Mouse (Mus musculus): Measurements from ENCODE around the gene Atp4a.

GRCm38 (mm10) chr7:30728214-30728613, 16.2 kb downstream of the Atp4a start:
- no peak for TF ChIP-seq HCFC1 (IDR thresholded peaks at IDR 0.05; ENCODE audit: borderline replicate concordance, insufficient read depth, low read length)
- TF ChIP-seq MAFK (IDR thresholded peaks at IDR 0.05; ENCODE audit: insufficient read depth, low read depth, low read length) = no peak
- TF ChIP-seq ZC3H11A (IDR thresholded peaks at IDR 0.05; ENCODE audit: borderline replicate concordance, low read depth, low read length) = no peak
- no peak for TF ChIP-seq CHD2 (IDR thresholded peaks at IDR 0.05; ENCODE audit: low read depth, low read length)
- TF ChIP-seq ZNF384 (IDR thresholded peaks at IDR 0.05; ENCODE audit: low read depth, low read length) = no peak

Data from ES-E14 (cell line).